Mouse (Mus musculus) C2C12 (cell line): ENCODE measurements around the gene Enox1. TPM values are rescaled to one million over a fixed set of nuclear protein-coding genes. Genes with fewer than 3 reads are reported as not detected.
A peak's percentile ranks its signal among the peaks of the same experiment; 100 is the strongest.

Source experiments
- H3K27me3 ChIP-seq: one replicate; pipeline ENCODE4 v1.6.1; 2011; ENCODE audit not compliant: control insufficient read depth, insufficient read depth, insufficient read length
- H3K36me3 ChIP-seq: one replicate; pipeline ENCODE4 v1.6.1; 2011; ENCODE audit not compliant: control insufficient read depth, insufficient read depth
- H3K4me3 ChIP-seq: one replicate; pipeline ENCODE4 v1.5.1; 2011; ENCODE audit warnings: mild to moderate bottlenecking, control low read depth; ENCODE audit not compliant: poor library complexity, insufficient read depth, severe bottlenecking
- H3K79me2 ChIP-seq: one replicate; pipeline ENCODE4 v1.6.1; 2011; ENCODE audit not compliant: control insufficient read depth, insufficient read depth
- H3K79me3 ChIP-seq: one replicate; pipeline ENCODE4 v1.6.1; 2011; ENCODE audit warnings: low read depth, control low read depth
- H3ac ChIP-seq: one replicate; pipeline ENCODE3; 2011; ENCODE audit warnings: low read depth; ENCODE audit not compliant: control insufficient read depth, insufficient read length
- CEBPB ChIP-seq: IDR thresholded peaks from one replicate; pipeline ENCODE4 v1.6.1; 2011; ENCODE audit warnings: low read depth, mild to moderate bottlenecking, control low read depth, moderate library complexity
- CTCF ChIP-seq: IDR thresholded peaks from one replicate; pipeline ENCODE4 v1.5.1; 2011; ENCODE audit not compliant: control insufficient read depth, insufficient read depth, insufficient read length
- FOSL1 ChIP-seq: IDR thresholded peaks from one replicate; pipeline ENCODE4 v1.8.0; 2011; ENCODE audit warnings: mild to moderate bottlenecking, low read length; ENCODE audit not compliant: poor library complexity, insufficient read depth, severe bottlenecking
- MAX ChIP-seq: IDR thresholded peaks from one replicate; pipeline ENCODE4 v1.6.1; 2011; ENCODE audit warnings: mild to moderate bottlenecking, control low read depth
- MYOD1 ChIP-seq: IDR thresholded peaks from one replicate; pipeline ENCODE4 v1.6.1; 2011; ENCODE audit warnings: low read depth; ENCODE audit not compliant: control insufficient read depth, insufficient read length
- MYOG ChIP-seq: IDR thresholded peaks from one replicate; pipeline ENCODE4 v1.6.1; 2011; ENCODE audit not compliant: control insufficient read depth, insufficient read length; ENCODE audit errors: extremely low read depth
- USF1 ChIP-seq: IDR thresholded peaks from one replicate; pipeline ENCODE4 v1.6.1; 2011; ENCODE audit warnings: low read depth, mild to moderate bottlenecking, control low read depth, moderate library complexity
- polyA plus RNA-seq: library from polyadenylated mRNA; unstranded; fragments of >200 nt; fragmentation: generic; extraction: Trizol; gene quantifications from one replicate; pipeline ENCODE4 v1.2.1, GENCODE M21; 2012; ENCODE audit warnings: missing spikeins

Enox1 gene
- polyA plus RNA-seq, 1 experiment: 0.75 TPM

DNA sequence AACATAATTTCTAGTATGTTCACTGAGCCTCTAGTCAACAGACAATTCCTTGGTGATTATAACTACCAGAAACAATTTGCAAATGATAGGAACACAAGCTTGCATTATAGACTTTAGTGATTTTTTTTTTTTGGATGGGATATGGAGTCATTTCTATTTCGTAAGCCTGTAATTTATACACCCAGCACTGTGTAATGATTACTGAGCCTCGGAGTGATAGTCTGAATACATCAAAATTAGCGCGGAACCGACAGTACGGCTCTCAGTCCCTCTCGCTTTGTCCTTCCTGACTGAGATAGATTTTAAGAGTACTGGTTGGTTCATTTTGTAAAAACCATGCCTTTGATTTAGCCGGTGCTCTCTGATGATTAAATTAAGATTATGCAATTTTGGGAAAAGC is 322.1 kb downstream of the Enox1 start:
- H3K36me3 ChIP-seq: no peaks in the 10 kb centered on the region
- no peaks in the 10 kb centered on the region for H3K27me3 ChIP-seq
- TF ChIP-seq CEBPB: no peak
- TF ChIP-seq MAX: no peak
- no peak for TF ChIP-seq MYOD1
- no peak for TF ChIP-seq MYOG
- no peak for TF ChIP-seq FOSL1
- TF ChIP-seq USF1: no peak
- no peak for TF ChIP-seq CTCF
- H3ac ChIP-seq: no peak overlapping the region
- no peak overlapping the region for H3K4me3 ChIP-seq
- H3K79me3 ChIP-seq: no peaks in the 10 kb centered on the region
- no peaks in the 10 kb centered on the region for H3K79me2 ChIP-seq

- Histone ChIP-seq H3K36me3 (no peaks in the 10 kb centered on the region), H3ac (no peak overlapping the region), H3K79me3 (no peaks in the 10 kb centered on the region), H3K4me3 (no peak overlapping the region), H3K79me2 (no peaks in the 10 kb centered on the region), H3K27me3 (no peaks in the 10 kb centered on the region)
- TF ChIP-seq CTCF (no peak), CEBPB (no peak), MAX (no peak), MYOD1 (no peak), USF1 (no peak), FOSL1 (no peak), MYOG (no peak)
These were observed 326.5 kb downstream of the Enox1 start for GRCm38 (mm10) chr14:77483076-77483475.

- no peak overlapping the region for H3K4me3 ChIP-seq
- no peaks in the 10 kb centered on the region for H3K79me2 ChIP-seq
- H3K79me3 ChIP-seq: no peaks in the 10 kb centered on the region
- peak; percentile 96 for TF ChIP-seq MYOD1
- peak; percentile 18 for TF ChIP-seq FOSL1
- TF ChIP-seq USF1: no peak
- H3ac ChIP-seq: no peak overlapping the region
- H3K36me3 ChIP-seq: no peaks in the 10 kb centered on the region
- H3K27me3 ChIP-seq: no peaks in the 10 kb centered on the region
These were observed 328.4 kb downstream of the Enox1 start for GRCm38 (mm10) chr14:77484951-77485447.

GRCm38 (mm10) chr14:77490699-77491098 is 334.1 kb downstream of the Enox1 start:
- H3K4me3 ChIP-seq: no peak overlapping the region
- no peaks in the 10 kb centered on the region for H3K27me3 ChIP-seq
- H3K79me2 ChIP-seq: no peaks in the 10 kb centered on the region
- no peak overlapping the region for H3ac ChIP-seq
- no peak for TF ChIP-seq MYOD1
- no peak for TF ChIP-seq MYOG
- no peaks in the 10 kb centered on the region for H3K79me3 ChIP-seq
- H3K36me3 ChIP-seq: no peaks in the 10 kb centered on the region

DNA sequence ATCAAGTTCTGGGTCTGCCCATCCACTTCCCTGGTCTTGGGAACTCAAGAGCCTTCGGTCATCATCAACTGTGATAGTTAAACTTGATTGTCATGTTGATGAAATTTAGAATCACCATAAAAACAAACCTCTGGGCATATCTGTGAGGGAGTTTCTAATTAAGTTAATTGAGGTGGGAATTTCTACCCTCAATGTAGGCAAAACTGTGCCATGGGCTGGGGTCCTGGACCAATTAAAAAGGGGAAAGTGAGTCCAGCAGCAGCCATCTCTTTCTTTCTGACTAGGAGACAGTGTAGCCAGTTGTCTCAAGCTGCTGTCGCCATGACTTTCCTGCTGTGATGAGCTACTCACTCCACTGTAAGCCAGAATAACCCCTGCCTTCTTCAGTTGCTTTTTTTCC is 335.2 kb downstream of the Enox1 start:
- no peak for TF ChIP-seq FOSL1
- no peak for TF ChIP-seq MYOG
- H3K4me3 ChIP-seq: no peak overlapping the region
- H3K79me3 ChIP-seq: no peaks in the 10 kb centered on the region
- no peak overlapping the region for H3ac ChIP-seq
- H3K36me3 ChIP-seq: no peaks in the 10 kb centered on the region
- H3K27me3 ChIP-seq: no peaks in the 10 kb centered on the region
- H3K79me2 ChIP-seq: no peaks in the 10 kb centered on the region

DNA sequence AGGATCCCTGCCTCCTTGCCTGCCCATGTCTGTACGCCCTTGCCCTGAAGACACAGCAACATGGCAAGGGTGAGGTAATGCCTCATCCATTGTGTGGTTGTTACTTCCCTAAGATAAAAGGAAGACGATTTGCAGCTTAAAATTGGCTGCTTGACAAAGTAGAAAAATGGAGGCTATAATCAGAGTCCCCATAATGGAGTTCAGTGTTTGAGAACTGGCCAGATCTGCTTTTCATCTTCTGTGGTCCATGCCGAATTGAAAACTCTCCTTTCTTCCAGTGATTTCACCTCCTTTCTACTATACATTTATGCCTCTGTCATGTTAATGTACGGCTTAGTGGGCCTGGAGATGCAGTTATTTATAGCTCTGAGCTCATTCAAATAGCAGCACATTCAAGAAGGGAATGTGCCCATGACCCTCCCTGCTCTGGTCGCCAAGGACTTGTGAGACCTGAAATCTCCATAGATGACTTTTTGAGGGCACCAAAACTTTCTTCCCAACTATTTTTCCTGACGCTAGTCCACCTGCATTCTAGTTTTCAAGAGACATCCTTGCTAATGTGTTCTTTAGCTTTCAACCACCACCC is 343.5 kb downstream of the Enox1 start:
- H3K4me3 ChIP-seq: no peak overlapping the region
- H3K27me3 ChIP-seq: no peaks in the 10 kb centered on the region
- H3ac ChIP-seq: no peak overlapping the region
- H3K79me2 ChIP-seq: no peaks in the 10 kb centered on the region
- no peaks in the 10 kb centered on the region for H3K79me3 ChIP-seq
- no peaks in the 10 kb centered on the region for H3K36me3 ChIP-seq
- TF ChIP-seq MYOD1: no peak
- no peak for TF ChIP-seq FOSL1
- no peak for TF ChIP-seq CTCF
- no peak for TF ChIP-seq CEBPB
- TF ChIP-seq USF1: no peak
- no peak for TF ChIP-seq MYOG
- no peak for TF ChIP-seq MAX
